In the genomic region with DNA sequence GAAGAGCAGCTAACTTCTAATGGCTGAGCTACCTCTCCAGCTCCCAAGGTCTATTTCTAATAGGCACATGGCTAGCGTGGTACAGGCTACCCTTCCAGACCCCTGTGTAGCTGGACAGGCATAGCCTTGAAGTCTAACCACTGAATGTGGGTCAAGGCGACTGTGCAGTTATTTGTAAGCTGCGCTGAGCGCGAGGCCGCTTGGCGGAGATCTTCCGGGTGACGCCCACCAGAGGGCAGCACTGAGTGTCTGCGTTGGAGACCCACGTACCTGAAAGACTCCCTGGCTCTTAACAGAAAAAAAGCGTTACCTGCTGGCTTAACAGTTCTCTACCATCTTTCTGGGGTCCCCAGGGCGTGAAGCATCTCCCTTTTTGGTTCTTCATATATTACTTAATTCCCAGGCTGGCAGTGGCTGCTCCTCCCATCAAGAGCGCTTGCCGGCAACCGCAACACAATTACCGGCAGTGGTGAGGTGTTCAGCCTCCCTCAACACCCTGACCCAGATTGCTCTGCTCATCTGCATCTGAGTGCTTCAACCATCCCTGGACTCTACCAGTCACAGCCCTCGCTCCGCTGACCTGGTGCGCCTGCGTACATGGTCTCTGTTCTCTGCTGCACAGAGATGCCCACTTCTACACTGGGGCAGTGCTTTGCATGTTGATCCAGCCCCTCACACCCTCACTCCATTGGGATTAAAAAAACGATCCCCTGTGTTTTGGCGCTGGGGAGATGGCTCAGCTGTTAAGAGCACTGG, we compare ENCODE assay signal across 7 mouse cellular contexts. TPM values are rescaled to one million over a fixed set of nuclear protein-coding genes. Genes with fewer than 3 reads are reported as not detected.
A peak's percentile ranks its signal among the peaks of the same experiment; 100 is the strongest.
DNase-seq lines count a peak whose midpoint lies in the region; ATAC-seq and TF ChIP-seq lines count a peak whose summit lies in the region.

No protein-coding gene starts in this region.

- H3K36me3 ChIP-seq in embryonic facial prominence, embryonic 15.5 days = no peaks in the 10 kb centered on the region
- no peaks in the 10 kb centered on the region for H3K36me3 ChIP-seq in heart, embryonic 12.5 days
- no peaks in the 10 kb centered on the region for H3K36me3 ChIP-seq in kidney, embryonic 16.5 days (ENCODE audit: insufficient read depth, low read length)
- H3K36me3 ChIP-seq in liver, adult 2 months (ENCODE audit: control insufficient read depth, insufficient read depth, low read length) = no peaks in the 10 kb centered on the region
- H3K36me3 ChIP-seq in stomach, embryonic 14.5 days (ENCODE audit: control insufficient read depth, insufficient read depth, low read length) = no peaks in the 10 kb centered on the region

- H3K4me3 ChIP-seq in embryonic facial prominence, embryonic 15.5 days (replicated peaks) = peak overlapping the region; percentile 15; the same call in 1 of the 2 replicates
- peak overlapping the region; percentile 15 for H3K4me3 ChIP-seq in heart, embryonic 12.5 days
- H3K4me3 ChIP-seq in kidney, embryonic 16.5 days (ENCODE audit: low read length) = 0 out of 2 replicates have a peak overlapping the region, but pooled peaks have one; percentile 9
- no peak overlapping the region for H3K4me3 ChIP-seq in liver, adult 2 months (ENCODE audit: insufficient read depth, low read depth, low read length)
- 0 out of 2 replicates have a peak overlapping the region, but pooled peaks have one; percentile 7 for H3K4me3 ChIP-seq in stomach, embryonic 14.5 days (ENCODE audit: low read depth, low read length)

- no peak for TF ChIP-seq POLR2A in liver, adult 2 months (IDR thresholded peaks at IDR 0.05; ENCODE audit: extremely low read depth, insufficient read depth, low read length)

- no peak for ATAC-seq in embryonic facial prominence, embryonic 15.5 days (ENCODE audit: insufficient number of reproducible peaks, low FRiP score, low TSS enrichment, low read depth)
- 0 out of 2 replicates have a peak, but pooled peaks have one; percentile 45 for ATAC-seq in heart, embryonic 12.5 days (ENCODE audit: insufficient number of reproducible peaks, low FRiP score)
- peak; percentile 46; the same call in 1 of the 2 replicates for ATAC-seq in kidney, embryonic 16.5 days (ENCODE audit: low FRiP score, low TSS enrichment)
- 0 out of 2 replicates have a peak, but pooled peaks have one; percentile 42 for ATAC-seq in stomach, embryonic 14.5 days (ENCODE audit: insufficient number of reproducible peaks, insufficient read depth, low FRiP score, low read depth)

- TF ChIP-seq CTCF in liver, adult 2 months (IDR thresholded peaks at IDR 0.05; ENCODE audit: low read depth, low read length) = peak; percentile 95

- peaks cover 9% of the 10 kb centered on the region; the same call in 1 of the 2 replicates for H3K4me1 ChIP-seq in embryonic facial prominence, embryonic 15.5 days
- H3K4me1 ChIP-seq in heart, embryonic 12.5 days (replicated peaks) = 0 out of 2 replicates have a peak, but pooled peaks cover 4% of the 10 kb centered on the region
- peaks cover 7% of the 10 kb centered on the region; the same call in 1 of the 2 replicates for H3K4me1 ChIP-seq in kidney, embryonic 16.5 days (ENCODE audit: insufficient read depth, low read length)
- no peaks in the 10 kb centered on the region for H3K4me1 ChIP-seq in liver, adult 2 months (ENCODE audit: control insufficient read depth, insufficient read depth, low read length)
- no peaks in the 10 kb centered on the region for H3K4me1 ChIP-seq in stomach, embryonic 14.5 days (ENCODE audit: control insufficient read depth, insufficient read depth, low read length)

- H3K4me2 ChIP-seq in embryonic facial prominence, embryonic 15.5 days (replicated peaks) = peak overlapping the region; percentile 45
- H3K4me2 ChIP-seq in heart, embryonic 12.5 days = peak overlapping the region; percentile 58
- peak overlapping the region; percentile 39 for H3K4me2 ChIP-seq in kidney, embryonic 16.5 days (replicated peaks; ENCODE audit: low read depth, low read length)
- H3K4me2 ChIP-seq in stomach, embryonic 14.5 days (replicated peaks; ENCODE audit: low read depth, low read length) = no peak overlapping the region; the same call in 1 of the 2 replicates

- peak; percentile 64 to 67 for DNase-seq in adrenal gland, postnatal 4 days (ENCODE audit: low spot score in 2 of 2)
- peak; percentile 39 for DNase-seq in liver, adult 2 months (ENCODE audit: extremely low read depth, low read depth, low spot score)
- peak; percentile 87 for DNase-seq in neural tube, embryonic 10.5 days (ENCODE audit: extremely low spot score, low spot score)

- 6% methylated on average over 23 of the region's 23 CpGs for WGBS in embryonic facial prominence, embryonic 15.5 days
- 4% methylated on average over 23 of the region's 23 CpGs for WGBS in heart, embryonic 12.5 days
- 4% methylated on average over 23 of the region's 23 CpGs for WGBS in kidney, embryonic 16.5 days
- WGBS in liver, adult 2 months = 16% methylated on average over 23 of the region's 23 CpGs
- WGBS in stomach, embryonic 14.5 days = 5% methylated on average over 23 of the region's 23 CpGs

- H3K79me2 ChIP-seq in liver, adult 2 months (ENCODE audit: control insufficient read depth, insufficient read depth, low read length) = no peaks in the 10 kb centered on the region

- no peaks in the 10 kb centered on the region for H3K27me3 ChIP-seq in embryonic facial prominence, embryonic 15.5 days
- peaks cover 41% of the 10 kb centered on the region for H3K27me3 ChIP-seq in heart, embryonic 12.5 days (replicated peaks)
- peaks cover 9% of the 10 kb centered on the region; the same call in 1 of the 2 replicates for H3K27me3 ChIP-seq in kidney, embryonic 16.5 days (ENCODE audit: insufficient read depth, low read length)
- no peaks in the 10 kb centered on the region for H3K27me3 ChIP-seq in liver, adult 2 months (ENCODE audit: control insufficient read depth, insufficient read depth, low read length)
- H3K27me3 ChIP-seq in stomach, embryonic 14.5 days (ENCODE audit: control insufficient read depth, insufficient read depth, low read length) = no peaks in the 10 kb centered on the region

- H3K9me3 ChIP-seq in embryonic facial prominence, embryonic 15.5 days (replicated peaks) = no peaks in the 10 kb centered on the region
- H3K9me3 ChIP-seq in heart, embryonic 12.5 days (replicated peaks) = no peaks in the 10 kb centered on the region
- H3K9me3 ChIP-seq in kidney, embryonic 16.5 days (ENCODE audit: low read length) = no peaks in the 10 kb centered on the region
- H3K9me3 ChIP-seq in stomach, embryonic 14.5 days (ENCODE audit: control insufficient read depth, low read depth, low read length) = no peaks in the 10 kb centered on the region

- H3K27ac ChIP-seq in embryonic facial prominence, embryonic 15.5 days (replicated peaks) = no peak overlapping the region
- H3K27ac ChIP-seq in heart, embryonic 12.5 days (ENCODE audit: poor library complexity, severe bottlenecking) = no peak overlapping the region
- no peak overlapping the region for H3K27ac ChIP-seq in kidney, embryonic 16.5 days (ENCODE audit: low read length)
- no peak overlapping the region for H3K27ac ChIP-seq in liver, adult 2 months (replicated peaks; ENCODE audit: insufficient read depth, low read depth, low read length)
- no peak overlapping the region for H3K27ac ChIP-seq in stomach, embryonic 14.5 days (ENCODE audit: low read length)

- no peak overlapping the region for H3K9ac ChIP-seq in embryonic facial prominence, embryonic 15.5 days
- H3K9ac ChIP-seq in heart, embryonic 12.5 days = no peak overlapping the region
- peak overlapping the region; percentile 41; the same call in 1 of the 2 replicates for H3K9ac ChIP-seq in kidney, embryonic 16.5 days (replicated peaks; ENCODE audit: low read length)
- no peak overlapping the region for H3K9ac ChIP-seq in liver, adult 2 months (ENCODE audit: low read depth, low read length)
- H3K9ac ChIP-seq in stomach, embryonic 14.5 days (replicated peaks; ENCODE audit: low read depth, low read length) = no peak overlapping the region

RNA-seq across cellular contexts. Expression of a gene that starts 21.3 kb away (rescaled TPM):
- 1 to 10 TPM in 1 of 2 experiments, under 1 TPM in 1; 0.62 to 1.5 TPM for total RNA-seq in adrenal gland, postnatal 4 days (2021)
- 5.1 and 5.8 TPM in 2 replicates for polyA plus RNA-seq in embryonic facial prominence, embryonic 15.5 days (2015; fragmentation: Nextera tagmentation; extraction: Ambion mirVana)
- polyA plus RNA-seq in heart, embryonic 12.5 days (2016; fragmentation: Nextera tagmentation; extraction: Ambion mirVana) = 3.7 and 4.6 TPM in 2 replicates
- 6.4 and 8.7 TPM in 2 replicates for polyA plus RNA-seq in kidney, embryonic 16.5 days (2015; fragmentation: Nextera tagmentation; extraction: Ambion mirVana)
- not detected in 2 replicates for total RNA-seq in liver, adult 2 months (2014; rRNA removed)
- not detected in 2 replicates for polyA plus RNA-seq in liver, adult 2 months (2012; rRNA removed)
- 5.2 and 6.6 TPM in 2 replicates for polyA plus RNA-seq in stomach, embryonic 14.5 days (2014; fragmentation: Nextera tagmentation; extraction: Ambion mirVana)

RNA-seq across cellular contexts. Expression of a gene that starts 35.7 kb away (rescaled TPM):
- 10 to 100 TPM; 23.8 to 27.5 TPM for total RNA-seq in adrenal gland, postnatal 4 days (2021)
- 17.9 and 18.8 TPM in 2 replicates for polyA plus RNA-seq in embryonic facial prominence, embryonic 15.5 days (2015; fragmentation: Nextera tagmentation; extraction: Ambion mirVana)
- polyA plus RNA-seq in heart, embryonic 12.5 days (2016; fragmentation: Nextera tagmentation; extraction: Ambion mirVana) = 7.9 and 8.1 TPM in 2 replicates
- 10.7 and 11.5 TPM in 2 replicates for polyA plus RNA-seq in kidney, embryonic 16.5 days (2015; fragmentation: Nextera tagmentation; extraction: Ambion mirVana)
- total RNA-seq in liver, adult 2 months (2014; rRNA removed) = 3.0 and 3.7 TPM in 2 replicates
- polyA plus RNA-seq in liver, adult 2 months (2012; rRNA removed) = 7.6 and 11.0 TPM in 2 replicates
- 15.7 and 16.0 TPM in 2 replicates for polyA plus RNA-seq in stomach, embryonic 14.5 days (2014; fragmentation: Nextera tagmentation; extraction: Ambion mirVana)

RNA-seq across cellular contexts. Expression of a gene that starts 58.1 kb away (rescaled TPM):
- total RNA-seq in adrenal gland, postnatal 4 days (2021) = 1,000 to 10,000 TPM; 1,198 to 1,213 TPM
- polyA plus RNA-seq in embryonic facial prominence, embryonic 15.5 days (2015; fragmentation: Nextera tagmentation; extraction: Ambion mirVana) = 620 and 681 TPM in 2 replicates
- polyA plus RNA-seq in heart, embryonic 12.5 days (2016; fragmentation: Nextera tagmentation; extraction: Ambion mirVana) = 301 and 344 TPM in 2 replicates
- polyA plus RNA-seq in kidney, embryonic 16.5 days (2015; fragmentation: Nextera tagmentation; extraction: Ambion mirVana) = 543 and 653 TPM in 2 replicates
- 497 and 711 TPM in 2 replicates for total RNA-seq in liver, adult 2 months (2014; rRNA removed)
- 1,137 and 1,616 TPM in 2 replicates for polyA plus RNA-seq in liver, adult 2 months (2012; rRNA removed)
- polyA plus RNA-seq in stomach, embryonic 14.5 days (2014; fragmentation: Nextera tagmentation; extraction: Ambion mirVana) = 797 and 911 TPM in 2 replicates
